Mouse (Mus musculus) cerebellum, adult 2 months (tissue): Measurements from ENCODE around the gene Tmeff1.

ENCODE experiments used
- CTCF ChIP-seq: fragments of 200-500 bp; IDR thresholded peaks from 2 replicates; pipeline ENCODE4 v1.5.1; 2011; ENCODE audit warnings: low read depth, mild to moderate bottlenecking, control low read depth, low read length, moderate library complexity, borderline replicate concordance; ENCODE audit not compliant: insufficient read depth
- POLR2A ChIP-seq: fragments of 200-500 bp; IDR thresholded peaks from 2 replicates; pipeline ENCODE4 v1.6.1; 2011; ENCODE audit warnings: low read length, control low read depth, borderline replicate concordance; ENCODE audit not compliant: insufficient read depth

- no peak for TF ChIP-seq POLR2A
- no peak for TF ChIP-seq CTCF
Observed at GRCm38 (mm10) chr4:48678793-48679192, 93.8 kb downstream of the Tmeff1 start.
